Mouse (Mus musculus) ES-CJ7 (cell line): Measurements from ENCODE around the gene Gm765.

Experiments
- DNase-seq: peaks from one replicate; pipeline ENCODE4 v3.0.0; 2011; ENCODE audit warnings: low read depth, low spot score

Gm765 gene

DNA sequence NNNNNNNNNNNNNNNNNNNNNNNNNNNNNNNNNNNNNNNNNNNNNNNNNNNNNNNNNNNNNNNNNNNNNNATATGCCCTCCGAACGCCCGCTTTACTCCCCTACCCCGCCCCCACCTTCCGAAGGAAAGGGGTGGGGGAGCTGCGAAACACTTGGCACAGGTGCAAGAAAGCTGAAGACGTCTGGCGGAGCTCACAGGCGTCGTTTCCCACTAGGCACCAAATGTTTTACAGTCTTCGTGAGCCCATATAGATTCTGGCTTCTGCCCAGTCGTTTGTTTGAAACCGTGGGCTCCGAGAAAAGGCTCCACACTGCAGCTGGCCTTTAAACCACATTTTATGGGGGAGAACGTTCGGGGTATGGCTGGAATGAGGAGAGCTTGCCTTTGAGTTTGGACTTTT is 120.6 kb downstream of the Gm765 start:
- DNase-seq: no peak

GRCm38 (mm10) chr6:98212225-98212624 is 130.3 kb downstream of the Gm765 start:
- DNase-seq: no peak

DNA sequence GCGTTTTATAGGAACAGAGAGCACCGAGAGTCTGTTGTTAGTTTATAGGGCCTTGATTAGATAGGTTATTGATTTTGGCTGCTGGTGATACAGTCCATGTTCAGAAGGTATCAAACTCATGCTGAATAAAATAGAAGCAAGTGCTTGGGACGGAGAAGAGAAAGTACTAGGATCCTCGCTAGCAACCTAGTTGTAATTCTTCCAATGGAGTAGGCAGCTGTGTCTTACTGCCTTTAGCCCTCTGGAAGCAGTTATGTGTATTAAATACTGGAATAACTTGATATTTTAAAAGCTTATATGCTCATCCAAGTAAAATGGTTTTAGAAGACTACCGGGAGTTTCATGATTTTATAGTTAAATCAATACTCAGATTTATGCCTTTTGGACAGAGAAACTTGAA is 132.3 kb downstream of the Gm765 start:
- DNase-seq: no peak

- DNase-seq: no peak
Observed at GRCm38 (mm10) chr6:98208051-98208450, 134.5 kb downstream of the Gm765 start.

- no peak for DNase-seq
Observed at GRCm38 (mm10) chr6:98198706-98199105, 143.8 kb downstream of the Gm765 start.

DNA sequence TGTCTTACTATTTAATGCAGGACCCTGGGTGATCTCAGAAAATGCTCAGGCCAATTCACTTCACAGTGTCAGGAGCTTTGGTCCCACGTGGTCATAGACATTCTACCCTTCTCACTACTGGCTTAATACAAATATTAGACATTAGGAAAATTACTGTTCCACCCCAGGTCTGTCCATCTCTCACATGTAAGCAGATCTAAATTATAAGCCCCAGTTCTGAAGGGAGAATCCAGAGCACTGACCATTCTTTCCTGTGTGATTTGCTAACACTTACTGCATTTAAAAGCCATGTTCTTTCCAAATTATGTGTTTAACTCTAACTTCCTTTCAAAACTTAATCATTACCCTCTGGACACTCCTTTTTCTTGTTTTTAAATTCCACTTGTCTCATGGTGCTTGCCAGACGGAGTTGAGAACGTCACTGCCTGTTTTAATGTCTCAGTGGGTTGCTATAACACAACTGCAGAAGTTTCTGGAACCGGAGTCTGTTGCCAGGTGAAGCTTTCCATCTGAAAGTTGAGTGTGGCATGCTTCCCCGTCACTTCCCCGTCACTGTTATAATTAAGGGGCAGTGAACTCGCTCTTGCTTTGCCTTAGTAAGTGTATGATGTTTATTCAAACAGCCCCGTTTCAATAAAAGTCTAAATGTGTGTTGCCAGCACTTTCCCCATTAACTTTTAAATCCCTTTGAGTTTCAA is 151.7 kb downstream of the Gm765 start:
- no peak for DNase-seq
